ENCODE assay signal across 10 mouse cellular contexts in genomic region chr5:73902470-73903218, GRCm38 (mm10).
A peak's percentile ranks its signal among the peaks of the same experiment; 100 is the strongest.
DNase-seq lines count a peak whose midpoint lies in the region; ATAC-seq lines count a peak whose summit lies in the region.
"Had no signal": no experiment of that assay in that cellular context is flagged by ENCODE, and none has a peak within 500 bp of the region (broad histone marks: within the 10 kb centered on the region; RNA-seq: fewer than 3 reads in every experiment).

No protein-coding gene starts in this region.

- no peaks in the 10 kb centered on the region for H3K9me3 ChIP-seq in midbrain, embryonic 15.5 days

- ATAC-seq in midbrain, embryonic 15.5 days (replicated peaks), result no peak

- H3K4me1 ChIP-seq in midbrain, embryonic 15.5 days, result peaks cover 5% of the 10 kb centered on the region; the same call in 1 of the 2 replicates

- H3K9ac ChIP-seq in midbrain, embryonic 15.5 days, result no peak overlapping the region

- intact Hi-C loops in gastrocnemius, postnatal 14 days (cut with DNase I; ENCODE audit: low total_unique reads), result no loop called here

- no peaks in the 10 kb centered on the region for H3K36me3 ChIP-seq in midbrain, embryonic 15.5 days (replicated peaks)

- no peaks in the 10 kb centered on the region for H3K27me3 ChIP-seq in midbrain, embryonic 15.5 days (replicated peaks)

- 69% methylated on average over 7 of the region's 7 CpGs for WGBS in midbrain, embryonic 15.5 days

- H3K27ac ChIP-seq in midbrain, embryonic 15.5 days, result 0 out of 2 replicates have a peak overlapping the region, but pooled peaks have one; percentile 32
- H3K27ac ChIP-seq: heart, adult 2 months had no signal

- peak; percentile 19 for DNase-seq in kidney, adult 11 months
- no peak for DNase-seq in kidney, adult 18-20 months
- peak; percentile 33 for DNase-seq in embryo, embryonic 10.5 days (ENCODE audit: low spot score)
- DNase-seq in kidney, adult 9 months, result peak; percentile 34
- no peak for DNase-seq in gastrocnemius, postnatal 14 days
- DNase-seq in left cerebral cortex, adult 18-20 months (ENCODE audit: low spot score in 2 of 2), result no peak
- no peak for DNase-seq in adrenal gland, adult 18-20 months (ENCODE audit: low spot score in 2 of 2)
- DNase-seq: heart, adult 2 months had no signal

- H3K4me3 ChIP-seq in midbrain, embryonic 15.5 days, result no peak overlapping the region
- H3K4me3 ChIP-seq: heart, adult 2 months had no signal

- peak overlapping the region; percentile 9 for H3K4me2 ChIP-seq in midbrain, embryonic 15.5 days
- H3K4me2 ChIP-seq: liver, embryonic 11.5 days had no signal

Comparison
In these comparisons a context has a peak if more than half of its experiments do, and no peak if none do; other contexts are left out.
1. DNase-seq: peak in kidney, adult 11 months (single experiment), embryo, embryonic 10.5 days (single experiment) and kidney, adult 9 months (single experiment); none in kidney, adult 18-20 months (single experiment), gastrocnemius, postnatal 14 days (single experiment), left cerebral cortex, adult 18-20 months (0 of 2) and adrenal gland, adult 18-20 months (0 of 2).